Mouse (Mus musculus) liver, embryonic 14.5 days (tissue): Measurements from ENCODE around the gene Antxrl. TPM values are rescaled to one million over a fixed set of nuclear protein-coding genes. Genes with fewer than 3 reads are reported as not detected.

Experiments
- ATAC-seq: fragments of 200-750 bp; cut with Nextera tagmentation; 2 replicates; pipeline ENCODE4 v1.8.0; 2017; ENCODE audit warnings: moderate number of reproducible peaks, mild to moderate bottlenecking, moderate library complexity; ENCODE audit not compliant: insufficient read depth
- DNase-seq, 3 experiments: peaks; one replicate each; pipeline ENCODE4 v3.0.0-alpha.2; 2012 to 2013; ENCODE audit warnings: low read depth in 3 of 3, low spot score in 3 of 3
- H3K27ac ChIP-seq: fragments of 300-500 bp; sonication (generic); 2 replicates; pipeline ENCODE4 v1.5.1; 2014; ENCODE audit warnings: moderate library complexity, mild to moderate bottlenecking, control low read depth, inconsistent platforms
- H3K27me3 ChIP-seq: fragments of 300-500 bp; sonication (generic); 2 replicates; pipeline ENCODE4 v1.6.1; 2014; ENCODE audit warnings: mild to moderate bottlenecking, low read length, moderate library complexity; ENCODE audit not compliant: control insufficient read depth, insufficient read depth
- H3K36me3 ChIP-seq: fragments of 300-500 bp; sonication (generic); replicated peaks from 2 replicates; pipeline ENCODE4 v1.6.1; 2014; ENCODE audit warnings: low read depth; ENCODE audit not compliant: control insufficient read depth, insufficient read depth
- H3K4me1 ChIP-seq, 2 experiments: fragments of 200-500 bp in 1 of 2; fragments of 300-500 bp in 1 of 2; sonication (generic) in 1 of 2; replicated peaks; 2 replicates each; pipeline ENCODE4 v1.6.1; 2012 to 2014; ENCODE audit warnings: antibody characterized with exemption in 1 of 2, inconsistent platforms in 1 of 2, low read length in 1 of 2; ENCODE audit not compliant: control insufficient read depth in 2 of 2, insufficient read depth in 2 of 2
- H3K4me2 ChIP-seq: fragments of 300-500 bp; sonication (generic); 2 replicates; pipeline ENCODE4 v1.6.1; 2014; ENCODE audit warnings: low read depth, mild to moderate bottlenecking, control low read depth, moderate library complexity
- H3K4me3 ChIP-seq, 2 experiments: fragments of 200-500 bp in 1 of 2; fragments of 300-500 bp in 1 of 2; sonication (generic) in 1 of 2; 2 replicates each; pipeline ENCODE4 v1.5.1; 2012 to 2014; ENCODE audit warnings: low read depth in 2 of 2, low read length in 2 of 2, mild to moderate bottlenecking in 2 of 2, control low read depth in 1 of 2, inconsistent platforms in 1 of 2, moderate library complexity in 1 of 2; ENCODE audit not compliant: insufficient read depth in 1 of 2
- H3K9ac ChIP-seq: fragments of 300-500 bp; sonication (generic); replicated peaks from 2 replicates; pipeline ENCODE4 v1.6.1; 2014; ENCODE audit warnings: mild to moderate bottlenecking, control low read depth, moderate library complexity
- H3K9me3 ChIP-seq: fragments of 300-500 bp; sonication (generic); 2 replicates; pipeline ENCODE4 v1.6.1; 2016; ENCODE audit warnings: low read length, mixed read lengths; ENCODE audit not compliant: control insufficient read depth
- CTCF ChIP-seq: IDR thresholded peaks from 2 replicates; pipeline ENCODE4 v1.5.1; 2016; ENCODE audit warnings: antibody characterized with exemption, low read depth, control low read depth
- EP300 ChIP-seq: IDR thresholded peaks from 2 replicates; pipeline ENCODE4 v1.6.1; 2016; ENCODE audit warnings: antibody characterized with exemption, low read depth
- WGBS: fragments of 180-500 bp; shearing (Covaris S2); extraction: QIAGEN DNeasy Blood & Tissue Kit; methylation state at CpG from one replicate; pipeline ENCODE4 v1.1.7; 2014; ENCODE audit not compliant: insufficient replicate concordance; 5-methylcytosine and 5-hydroxymethylcytosine counted together
- polyA plus RNA-seq, 2 experiments: library from polyadenylated mRNA; depleted of rRNA in 1 of 2; stranded (reverse) in 1 of 2; unstranded in 1 of 2; fragments of >200 nt; fragmentation: Nextera tagmentation in 1 of 2; extraction: Ambion mirVana in 1 of 2; gene quantifications; 2 replicates each; pipeline versions ENCODE4 v1.2.1 to v1.2.3; 2012 to 2014

Gene Antxrl
- polyA plus RNA-seq, 2 experiments: not detected

GRCm38 (mm10) chr14:34121691-34122090 lies 69.2 kb downstream of the Antxrl start:
- DNase-seq (no peak), ATAC-seq (no peak)
- Histone ChIP-seq H3K27ac (no peak overlapping the region), H3K4me3 (no peak overlapping the region), H3K9ac (no peak overlapping the region), H3K9me3 (no peaks in the 10 kb centered on the region), H3K4me1 (no peaks in the 10 kb centered on the region), H3K4me2 (no peak overlapping the region), H3K36me3 (no peaks in the 10 kb centered on the region), H3K27me3 (no peaks in the 10 kb centered on the region)
- WGBS: 66% methylated on average over 4 of the region's 4 CpGs
- TF ChIP-seq CTCF (no peak), EP300 (no peak)

Other genes starting within 250 kb of the Antxrl start
- 3.7 and 3.9 TPM in 2 replicates for gene Gdf10, start 129.1 kb upstream of the Antxrl start, polyA plus RNA-seq (2012; rRNA removed)
- gene Gdf10, start 129.1 kb upstream of the Antxrl start, polyA plus RNA-seq (2014; fragmentation: Nextera tagmentation; extraction: Ambion mirVana): 4.8 and 4.9 TPM in 2 replicates
- 3.6 and 4.1 TPM in 2 replicates for gene Gdf2, start 111.7 kb upstream of the Antxrl start, polyA plus RNA-seq (2012; rRNA removed)
- gene Gdf2, start 111.7 kb upstream of the Antxrl start, polyA plus RNA-seq (2014; fragmentation: Nextera tagmentation; extraction: Ambion mirVana): 6.6 and 7.9 TPM in 2 replicates
- gene Rbp3, start 98.7 kb upstream of the Antxrl start, polyA plus RNA-seq (2012; rRNA removed): 0.02 TPM in 2 replicates
- gene Rbp3, start 98.7 kb upstream of the Antxrl start, polyA plus RNA-seq (2014; fragmentation: Nextera tagmentation; extraction: Ambion mirVana): not detected in 2 replicates
- gene Zfp488, start 73.9 kb upstream of the Antxrl start, polyA plus RNA-seq (2012; rRNA removed): 0.02 TPM in 1 of 2 replicates, not detected in the other
- gene Zfp488, start 73.9 kb upstream of the Antxrl start, polyA plus RNA-seq (2014; fragmentation: Nextera tagmentation; extraction: Ambion mirVana): not detected in 2 replicates
- gene Gm30083, start 37.5 kb upstream of the Antxrl start, polyA plus RNA-seq (2012; rRNA removed): not detected in 2 replicates
- not detected in 2 replicates for gene Gm30083, start 37.5 kb upstream of the Antxrl start, polyA plus RNA-seq (2014; fragmentation: Nextera tagmentation; extraction: Ambion mirVana)
- gene Gm5460, start 35.9 kb upstream of the Antxrl start, polyA plus RNA-seq (2012; rRNA removed): not detected in 2 replicates
- not detected in 2 replicates for gene Gm5460, start 35.9 kb upstream of the Antxrl start, polyA plus RNA-seq (2014; fragmentation: Nextera tagmentation; extraction: Ambion mirVana)
- 0.03 and 0.06 TPM in 2 replicates for gene Anxa8, start 33.3 kb downstream of the Antxrl start, polyA plus RNA-seq (2012; rRNA removed)
- 0.33 TPM in 1 of 2 replicates, not detected in the other for gene Anxa8, start 33.3 kb downstream of the Antxrl start, polyA plus RNA-seq (2014; fragmentation: Nextera tagmentation; extraction: Ambion mirVana)
- not detected in 2 replicates for gene A630023A22Rik, start 50.0 kb downstream of the Antxrl start, polyA plus RNA-seq (2012; rRNA removed)
- gene A630023A22Rik, start 50.0 kb downstream of the Antxrl start, polyA plus RNA-seq (2014; fragmentation: Nextera tagmentation; extraction: Ambion mirVana): not detected in 2 replicates
- 0.01 TPM in 2 replicates for gene Npy4r, start 99.8 kb downstream of the Antxrl start, polyA plus RNA-seq (2012; rRNA removed)
- gene Npy4r, start 99.8 kb downstream of the Antxrl start, polyA plus RNA-seq (2014; fragmentation: Nextera tagmentation; extraction: Ambion mirVana): 0.08 TPM in 1 of 2 replicates, not detected in the other
- gene Gprin2, start 148.9 kb downstream of the Antxrl start, polyA plus RNA-seq (2012; rRNA removed): 0.04 and 0.11 TPM in 2 replicates
- gene Gprin2, start 148.9 kb downstream of the Antxrl start, polyA plus RNA-seq (2014; fragmentation: Nextera tagmentation; extraction: Ambion mirVana): 0.03 and 0.09 TPM in 2 replicates
- gene Syt15, start 166.9 kb downstream of the Antxrl start, polyA plus RNA-seq (2012; rRNA removed): 0.64 and 0.74 TPM in 2 replicates
- gene Syt15, start 166.9 kb downstream of the Antxrl start, polyA plus RNA-seq (2014; fragmentation: Nextera tagmentation; extraction: Ambion mirVana): 0.13 and 0.30 TPM in 2 replicates